Mouse (Mus musculus): ENCODE measurements around the gene Meig1.

GRCm38 (mm10) chr2:3405981-3406380, 16.5 kb downstream of the Meig1 start:
- TF ChIP-seq CTCF (IDR thresholded peaks at IDR 0.05; ENCODE audit: control insufficient read depth, insufficient read depth, insufficient read length) (no peak), MYOG (IDR thresholded peaks at IDR 0.05; ENCODE audit: control insufficient read depth, extremely low read depth, insufficient read length) (no peak), MYOD1 (IDR thresholded peaks at IDR 0.05; ENCODE audit: control insufficient read depth, insufficient read length, low read depth) (no peak), MAX (IDR thresholded peaks at IDR 0.05) (no peak), USF1 (IDR thresholded peaks at IDR 0.05; ENCODE audit: low read depth) (no peak), CEBPB (IDR thresholded peaks at IDR 0.05; ENCODE audit: low read depth) (no peak), FOSL1 (IDR thresholded peaks at IDR 0.05; ENCODE audit: insufficient read depth, low read length, poor library complexity, severe bottlenecking) (no peak)

Measured in C2C12 (cell line).